Mouse (Mus musculus) embryonic facial prominence, embryonic 14.5 days (tissue): Measurements from ENCODE around the gene Immp2l. TPM values are rescaled to one million over a fixed set of nuclear protein-coding genes. Genes with fewer than 3 reads are reported as not detected.

Experiments used
- ATAC-seq: fragments of 200-750 bp; cut with Nextera tagmentation; 2 replicates; pipeline ENCODE4 v1.8.0; 2017; ENCODE audit warnings: low read depth, moderate number of reproducible peaks, moderate TSS enrichment
- DNase-seq: peaks from one replicate; pipeline ENCODE4 v3.0.0-alpha.2; 2015; ENCODE audit warnings: low spot score
- H3K27ac ChIP-seq: fragments of 300-500 bp; sonication (generic); replicated peaks from 2 replicates; pipeline ENCODE4 v1.5.1; 2014; ENCODE audit warnings: low read depth, mild to moderate bottlenecking, low read length, moderate library complexity
- H3K27me3 ChIP-seq: fragments of 300-500 bp; sonication (generic); replicated peaks from 2 replicates; pipeline ENCODE4 v1.6.1; 2014; ENCODE audit warnings: low read length; ENCODE audit not compliant: control insufficient read depth, insufficient read depth
- H3K36me3 ChIP-seq: fragments of 300-500 bp; sonication (generic); 2 replicates; pipeline ENCODE4 v1.6.1; 2014; ENCODE audit warnings: low read length, mixed read lengths; ENCODE audit not compliant: control insufficient read depth, insufficient read depth
- H3K4me1 ChIP-seq: fragments of 300-500 bp; sonication (generic); 2 replicates; pipeline ENCODE4 v1.6.1; 2014; ENCODE audit warnings: antibody characterized with exemption, low read length; ENCODE audit not compliant: control insufficient read depth, insufficient read depth
- H3K4me2 ChIP-seq: fragments of 300-500 bp; sonication (generic); 2 replicates; pipeline ENCODE4 v1.6.1; 2014; ENCODE audit warnings: low read depth, mild to moderate bottlenecking, low read length, moderate library complexity, mixed read lengths
- H3K4me3 ChIP-seq: fragments of 300-500 bp; sonication (generic); 2 replicates; pipeline ENCODE4 v1.5.1; 2014; ENCODE audit warnings: low read depth, mild to moderate bottlenecking, low read length
- H3K9ac ChIP-seq: fragments of 300-500 bp; sonication (generic); 2 replicates; pipeline ENCODE4 v1.6.1; 2014; ENCODE audit warnings: low read depth, mild to moderate bottlenecking, low read length, moderate library complexity, mixed read lengths
- H3K9me3 ChIP-seq: fragments of 300-500 bp; sonication (generic); 2 replicates; pipeline ENCODE4 v1.6.1; 2016; ENCODE audit warnings: low read length; ENCODE audit not compliant: control insufficient read depth
- WGBS: fragments of 180-500 bp; shearing (Covaris S2); extraction: QIAGEN DNeasy Blood & Tissue Kit; methylation state at CpG from one replicate; pipeline ENCODE4 v1.1.7; 2014; 5-methylcytosine and 5-hydroxymethylcytosine counted together
- polyA plus RNA-seq: library from polyadenylated mRNA; unstranded; fragments of >200 nt; fragmentation: Nextera tagmentation; extraction: Ambion mirVana; gene quantifications from 2 replicates; pipeline ENCODE4 v1.2.1, GENCODE M21; 2014

The Immp2l gene
- polyA plus RNA-seq, 1 experiment from 2014 or later = 15.9 TPM

- Histone ChIP-seq H3K27me3 (no peaks in the 10 kb centered on the region), H3K4me3 (no peak overlapping the region), H3K9me3 (no peaks in the 10 kb centered on the region), H3K4me2 (no peak overlapping the region), H3K27ac (no peak overlapping the region), H3K9ac (no peak overlapping the region), H3K4me1 (no peaks in the 10 kb centered on the region), H3K36me3 (no peaks in the 10 kb centered on the region)
- DNase-seq (no peak), ATAC-seq (no peak)
- 71% methylated on average over 2 of the region's 2 CpGs for WGBS
These were observed 327.4 kb downstream of the Immp2l start for GRCm38 (mm10) chr12:41351275-41351674.

- H3K4me1 ChIP-seq = no peaks in the 10 kb centered on the region
- 38% methylated on average over 1 of the region's 1 CpGs for WGBS
- no peak overlapping the region for H3K4me3 ChIP-seq
- H3K9me3 ChIP-seq = no peaks in the 10 kb centered on the region
- H3K9ac ChIP-seq = no peak overlapping the region
- ATAC-seq (no peak), DNase-seq (no peak)
- no peaks in the 10 kb centered on the region for H3K36me3 ChIP-seq
- no peak overlapping the region for H3K4me2 ChIP-seq
- no peak overlapping the region for H3K27ac ChIP-seq
- H3K27me3 ChIP-seq = no peaks in the 10 kb centered on the region
These were observed 331.0 kb downstream of the Immp2l start for GRCm38 (mm10) chr12:41354857-41355256.

GRCm38 (mm10) chr12:41356040-41356439 is 332.1 kb downstream of the Immp2l start:
- Histone ChIP-seq H3K27me3 (no peaks in the 10 kb centered on the region), H3K36me3 (no peaks in the 10 kb centered on the region), H3K27ac (no peak overlapping the region), H3K4me2 (no peak overlapping the region), H3K9ac (no peak overlapping the region), H3K4me1 (no peaks in the 10 kb centered on the region), H3K4me3 (no peak overlapping the region), H3K9me3 (no peaks in the 10 kb centered on the region)
- ATAC-seq (no peak), DNase-seq (peak; percentile 78)
- 58% methylated on average over 3 of the region's 3 CpGs for WGBS

GRCm38 (mm10) chr12:41386685-41387084 is 362.8 kb downstream of the Immp2l start:
- H3K27ac ChIP-seq = no peak overlapping the region
- no peak overlapping the region for H3K4me2 ChIP-seq
- no peaks in the 10 kb centered on the region for H3K4me1 ChIP-seq
- H3K9me3 ChIP-seq = no peaks in the 10 kb centered on the region
- no peaks in the 10 kb centered on the region for H3K36me3 ChIP-seq
- WGBS = 68% methylated on average over 1 of the region's 1 CpGs
- H3K9ac ChIP-seq = no peak overlapping the region
- no peaks in the 10 kb centered on the region for H3K27me3 ChIP-seq
- ATAC-seq = no peak
- H3K4me3 ChIP-seq = no peak overlapping the region
- DNase-seq = no peak

GRCm38 (mm10) chr12:41394231-41394630 is 370.3 kb downstream of the Immp2l start:
- no peaks in the 10 kb centered on the region for H3K4me1 ChIP-seq

GRCm38 (mm10) chr12:41401136-41401535 is 377.2 kb downstream of the Immp2l start:
- no peaks in the 10 kb centered on the region for H3K4me1 ChIP-seq
- H3K4me3 ChIP-seq = no peak overlapping the region
- no peaks in the 10 kb centered on the region for H3K36me3 ChIP-seq
- no peaks in the 10 kb centered on the region for H3K9me3 ChIP-seq
- no peaks in the 10 kb centered on the region for H3K27me3 ChIP-seq
- no peak for DNase-seq
- H3K27ac ChIP-seq = no peak overlapping the region
- no peak overlapping the region for H3K9ac ChIP-seq
- ATAC-seq = no peak
- H3K4me2 ChIP-seq = no peak overlapping the region
- 98% methylated on average over 1 of the region's 1 CpGs for WGBS

More at GRCm38 (mm10) chr12:41394231-41394630, 370.3 kb downstream of the Immp2l start:
- no peaks in the 10 kb centered on the region for H3K36me3 ChIP-seq
- H3K4me2 ChIP-seq = no peak overlapping the region
- ATAC-seq (no peak), DNase-seq (no peak)
- H3K9ac ChIP-seq = no peak overlapping the region
- no peaks in the 10 kb centered on the region for H3K27me3 ChIP-seq
- H3K9me3 ChIP-seq = no peaks in the 10 kb centered on the region
- H3K27ac ChIP-seq = no peak overlapping the region
- H3K4me3 ChIP-seq = no peak overlapping the region

- ATAC-seq (no peak), DNase-seq (no peak)
- H3K9ac ChIP-seq = no peak overlapping the region
- H3K36me3 ChIP-seq = no peaks in the 10 kb centered on the region
- no peaks in the 10 kb centered on the region for H3K9me3 ChIP-seq
- no peak overlapping the region for H3K4me3 ChIP-seq
- no peaks in the 10 kb centered on the region for H3K4me1 ChIP-seq
- H3K27me3 ChIP-seq = no peaks in the 10 kb centered on the region
- H3K27ac ChIP-seq = no peak overlapping the region
- H3K4me2 ChIP-seq = no peak overlapping the region
- WGBS = 53% methylated on average over 3 of the region's 3 CpGs
These were observed 378.0 kb downstream of the Immp2l start for GRCm38 (mm10) chr12:41401923-41402322.

GRCm38 (mm10) chr12:41409431-41409830 is 385.5 kb downstream of the Immp2l start:
- Histone ChIP-seq H3K9ac (no peak overlapping the region), H3K36me3 (no peaks in the 10 kb centered on the region), H3K27ac (no peak overlapping the region), H3K9me3 (no peaks in the 10 kb centered on the region), H3K27me3 (no peaks in the 10 kb centered on the region), H3K4me3 (no peak overlapping the region), H3K4me1 (no peaks in the 10 kb centered on the region), H3K4me2 (no peak overlapping the region)
- 49% methylated on average over 3 of the region's 3 CpGs for WGBS
- peak; percentile 83 for DNase-seq
- peak; percentile 82; the same call in 1 of the 2 replicates for ATAC-seq

GRCm38 (mm10) chr12:41416635-41417034 is 392.7 kb downstream of the Immp2l start:
- no peaks in the 10 kb centered on the region for H3K27me3 ChIP-seq
- DNase-seq (no peak), ATAC-seq (no peak)
- no peak overlapping the region for H3K4me2 ChIP-seq
- no peak overlapping the region for H3K9ac ChIP-seq
- H3K36me3 ChIP-seq = no peaks in the 10 kb centered on the region
- H3K9me3 ChIP-seq = no peaks in the 10 kb centered on the region
- no peaks in the 10 kb centered on the region for H3K4me1 ChIP-seq
- H3K4me3 ChIP-seq = no peak overlapping the region
- no peak overlapping the region for H3K27ac ChIP-seq
